Mouse (Mus musculus): ENCODE data around the gene V1ra8. TPM values are rescaled to one million over a fixed set of nuclear protein-coding genes. Genes with fewer than 3 reads are reported as not detected.
"Not testable (repeated sequence)": the region's sequence is repeated elsewhere in the genome, so short reads cannot be mapped to it uniquely, and the experiment has no call there.

The V1ra8 gene
- total RNA-seq (2014; rRNA removed; ENCODE audit: low replicate concordance) (not detected in 2 replicates), polyA plus RNA-seq (2015; fragmentation: Nextera tagmentation; extraction: Ambion mirVana) (not detected in 2 replicates)

DNA sequence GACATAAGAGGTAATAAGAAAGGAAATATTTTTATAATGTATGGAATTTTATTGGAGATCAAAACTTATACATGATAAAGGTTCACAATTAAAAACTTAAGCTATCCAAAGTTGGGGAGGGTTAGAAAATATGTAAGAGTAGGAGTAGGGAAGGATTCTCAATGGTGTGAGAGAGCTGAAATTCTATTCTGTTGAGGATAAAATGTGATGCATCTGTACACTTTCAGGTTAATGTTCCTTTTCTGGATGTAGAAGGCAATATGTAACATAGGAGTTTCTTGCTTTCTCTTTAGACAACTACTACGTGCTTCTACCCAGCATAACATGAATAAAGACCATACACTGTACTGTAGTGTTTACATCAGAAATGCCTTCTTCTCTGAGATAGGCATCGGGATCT is at the start of gene V1ra8:
TSS of gene V1ra8 (plus strand) at position 301 of the 400 bp plus-strand sequence.
- DNase-seq (ENCODE audit: low spot score); H3K4me1 ChIP-seq (ENCODE audit: control insufficient read depth, insufficient read depth); ATAC-seq (ENCODE audit: insufficient read depth, low read depth); H3K4me3 ChIP-seq (ENCODE audit: low read depth, low read length); H3K27ac ChIP-seq (ENCODE audit: low read depth); H3K36me3 ChIP-seq (replicated peaks; ENCODE audit: control insufficient read depth, insufficient read depth, low read length); H3K9me3 ChIP-seq (replicated peaks; ENCODE audit: control insufficient read depth, low read length); H3K9ac ChIP-seq (replicated peaks; ENCODE audit: low read depth, low read length); H3K4me2 ChIP-seq (ENCODE audit: low read depth, low read length); H3K27me3 ChIP-seq (ENCODE audit: control insufficient read depth, insufficient read depth, low read length): not testable (repeated sequence)
- WGBS = 49% methylated on average over 2 of the region's 2 CpGs

- Histone ChIP-seq H3K9ac (replicated peaks; ENCODE audit: low read depth, low read length) (no peak overlapping the region), H3K36me3 (replicated peaks; ENCODE audit: control insufficient read depth, insufficient read depth, low read length) (no peaks in the 10 kb centered on the region), H3K27me3 (ENCODE audit: control insufficient read depth, insufficient read depth, low read length) (no peaks in the 10 kb centered on the region), H3K4me2 (ENCODE audit: low read depth, low read length) (no peak overlapping the region), H3K4me1 (ENCODE audit: control insufficient read depth, insufficient read depth) (no peaks in the 10 kb centered on the region), H3K9me3 (replicated peaks; ENCODE audit: control insufficient read depth, low read length) (no peaks in the 10 kb centered on the region), H3K4me3 (ENCODE audit: low read depth, low read length) (no peak overlapping the region), H3K27ac (ENCODE audit: low read depth) (no peak overlapping the region)
- DNase-seq (ENCODE audit: low spot score) (no peak), ATAC-seq (ENCODE audit: insufficient read depth, low read depth) (no peak)
- TF ChIP-seq EP300 (IDR thresholded peaks at IDR 0.05; ENCODE audit: low read depth) (no peak), CTCF (IDR thresholded peaks at IDR 0.05; ENCODE audit: low read depth) (no peak)
- 74% methylated on average over 3 of the region's 3 CpGs for WGBS
Measured at GRCm38 (mm10) chr6:90160139-90160538, 42.5 kb upstream of the V1ra8 start.

GRCm38 (mm10) chr6:90174508-90174907 is 28.1 kb upstream of the V1ra8 start, which contains the start of gene Vmn1r52:
Gene Vmn1r52, plus strand, starts transcription at chr6:90174808.
- Histone ChIP-seq H3K36me3 (replicated peaks; ENCODE audit: control insufficient read depth, insufficient read depth, low read length) (no peaks in the 10 kb centered on the region), H3K27me3 (ENCODE audit: control insufficient read depth, insufficient read depth, low read length) (no peaks in the 10 kb centered on the region), H3K9me3 (replicated peaks; ENCODE audit: control insufficient read depth, low read length) (no peaks in the 10 kb centered on the region), H3K9ac (replicated peaks; ENCODE audit: low read depth, low read length) (no peak within 1 kb of the TSS), H3K4me2 (ENCODE audit: low read depth, low read length) (no peak within 1 kb of the TSS), H3K4me1 (ENCODE audit: control insufficient read depth, insufficient read depth) (no peaks in the 10 kb centered on the region), H3K4me3 (ENCODE audit: low read depth, low read length) (no peak within 1 kb of the TSS), H3K27ac (ENCODE audit: low read depth) (no peak within 1 kb of the TSS)
- no peak for ATAC-seq (ENCODE audit: insufficient read depth, low read depth)
- DNase-seq (ENCODE audit: low spot score) = no peak
- WGBS = 45% methylated on average over 2 of the region's 2 CpGs
- no peak for TF ChIP-seq EP300 (IDR thresholded peaks at IDR 0.05; ENCODE audit: low read depth)
- TF ChIP-seq CTCF (IDR thresholded peaks at IDR 0.05; ENCODE audit: low read depth) = no peak

GRCm38 (mm10) chr6:90224338-90224737 is 21.7 kb downstream of the V1ra8 start, which contains the start of gene Vmn1r53:
Gene Vmn1r53, minus strand, starts transcription at chr6:90224438.
- H3K27ac ChIP-seq (ENCODE audit: low read depth) = no peak within 1 kb of the TSS
- 62% methylated on average over 1 of the region's 1 CpGs for WGBS
- DNase-seq (ENCODE audit: low spot score) = no peak
- no peaks in the 10 kb centered on the region for H3K27me3 ChIP-seq (ENCODE audit: control insufficient read depth, insufficient read depth, low read length)
- H3K9me3 ChIP-seq (replicated peaks; ENCODE audit: control insufficient read depth, low read length) = 0 out of 2 replicates have a peak, but pooled peaks cover 3% of the 10 kb centered on the region
- H3K4me2 ChIP-seq (ENCODE audit: low read depth, low read length) = no peak within 1 kb of the TSS
- H3K36me3 ChIP-seq (replicated peaks; ENCODE audit: control insufficient read depth, insufficient read depth, low read length) = no peaks in the 10 kb centered on the region
- no peak within 1 kb of the TSS for H3K4me3 ChIP-seq (ENCODE audit: low read depth, low read length)
- no peaks in the 10 kb centered on the region for H3K4me1 ChIP-seq (ENCODE audit: control insufficient read depth, insufficient read depth)
- TF ChIP-seq EP300 (IDR thresholded peaks at IDR 0.05; ENCODE audit: low read depth) = no peak
- no peak for TF ChIP-seq CTCF (IDR thresholded peaks at IDR 0.05; ENCODE audit: low read depth)
- no peak for ATAC-seq (ENCODE audit: insufficient read depth, low read depth)
- H3K9ac ChIP-seq (replicated peaks; ENCODE audit: low read depth, low read length) = no peak within 1 kb of the TSS

DNA sequence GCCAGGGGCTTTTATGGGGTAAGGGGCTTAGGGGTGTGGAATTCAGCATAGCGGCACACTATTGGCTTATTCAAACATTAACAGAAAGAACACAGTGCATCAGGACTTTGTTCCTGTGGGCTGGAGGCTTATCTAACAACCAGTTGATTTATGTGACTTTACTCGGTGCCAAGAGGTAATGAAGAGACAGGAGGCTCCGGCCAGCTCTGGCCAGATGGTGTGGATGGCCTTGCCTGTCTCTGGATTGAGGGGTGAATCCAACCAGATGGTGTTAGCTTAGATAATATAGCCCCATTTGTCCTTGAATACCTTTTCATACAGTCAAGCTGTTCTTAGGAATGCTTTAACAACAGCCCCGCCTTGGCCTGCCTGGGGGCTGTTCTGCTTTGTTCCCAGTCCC is 29.5 kb downstream of the V1ra8 start:
- 87% methylated on average over 4 of the region's 4 CpGs for WGBS
- not testable (repeated sequence) for ATAC-seq (ENCODE audit: insufficient read depth, low read depth); H3K36me3 ChIP-seq (replicated peaks; ENCODE audit: control insufficient read depth, insufficient read depth, low read length); H3K9me3 ChIP-seq (replicated peaks; ENCODE audit: control insufficient read depth, low read length); DNase-seq (ENCODE audit: low spot score); H3K27me3 ChIP-seq (ENCODE audit: control insufficient read depth, insufficient read depth, low read length); H3K9ac ChIP-seq (replicated peaks; ENCODE audit: low read depth, low read length); H3K27ac ChIP-seq (ENCODE audit: low read depth); H3K4me3 ChIP-seq (ENCODE audit: low read depth, low read length); H3K4me2 ChIP-seq (ENCODE audit: low read depth, low read length); H3K4me1 ChIP-seq (ENCODE audit: control insufficient read depth, insufficient read depth)

DNA sequence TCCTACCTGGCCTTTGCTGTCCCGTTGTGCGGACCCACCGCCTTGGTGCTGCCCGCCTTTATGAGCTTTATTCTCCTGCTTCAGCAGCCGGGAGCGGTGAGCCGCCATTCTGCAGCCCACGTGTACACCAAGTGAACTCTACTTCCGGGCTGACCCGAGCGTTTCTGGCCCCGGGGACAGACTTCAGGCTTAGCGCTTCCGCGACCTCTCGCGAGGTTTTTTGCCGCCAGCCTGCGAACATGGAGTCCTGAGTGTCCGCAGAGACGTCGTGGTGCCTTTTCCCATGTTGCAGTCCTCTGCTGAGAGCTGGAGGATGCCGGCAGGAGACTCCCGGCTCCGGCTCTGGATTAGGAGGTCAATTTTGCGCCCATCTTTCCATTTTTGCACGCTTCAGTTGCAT is 30.1 kb downstream of the V1ra8 start:
- DNase-seq (ENCODE audit: low spot score) = no peak
- Histone ChIP-seq H3K4me2 (ENCODE audit: low read depth, low read length) (no peak overlapping the region), H3K4me3 (ENCODE audit: low read depth, low read length) (no peak overlapping the region), H3K27ac (ENCODE audit: low read depth) (no peak overlapping the region), H3K9me3 (replicated peaks; ENCODE audit: control insufficient read depth, low read length) (no peaks in the 10 kb centered on the region), H3K4me1 (ENCODE audit: control insufficient read depth, insufficient read depth) (no peaks in the 10 kb centered on the region), H3K36me3 (replicated peaks; ENCODE audit: control insufficient read depth, insufficient read depth, low read length) (no peaks in the 10 kb centered on the region), H3K9ac (replicated peaks; ENCODE audit: low read depth, low read length) (no peak overlapping the region), H3K27me3 (ENCODE audit: control insufficient read depth, insufficient read depth, low read length) (no peaks in the 10 kb centered on the region)
- 46% methylated on average over 27 of the region's 27 CpGs for WGBS
- ATAC-seq (ENCODE audit: insufficient read depth, low read depth) = no peak
- TF ChIP-seq EP300 (IDR thresholded peaks at IDR 0.05; ENCODE audit: low read depth) = no peak
- TF ChIP-seq CTCF (IDR thresholded peaks at IDR 0.05; ENCODE audit: low read depth) = no peak

Data from heart, postnatal 0 days (tissue).